Mouse (Mus musculus): Measurements from ENCODE around the gene Nbl1.

The Nbl1 gene

DNA sequence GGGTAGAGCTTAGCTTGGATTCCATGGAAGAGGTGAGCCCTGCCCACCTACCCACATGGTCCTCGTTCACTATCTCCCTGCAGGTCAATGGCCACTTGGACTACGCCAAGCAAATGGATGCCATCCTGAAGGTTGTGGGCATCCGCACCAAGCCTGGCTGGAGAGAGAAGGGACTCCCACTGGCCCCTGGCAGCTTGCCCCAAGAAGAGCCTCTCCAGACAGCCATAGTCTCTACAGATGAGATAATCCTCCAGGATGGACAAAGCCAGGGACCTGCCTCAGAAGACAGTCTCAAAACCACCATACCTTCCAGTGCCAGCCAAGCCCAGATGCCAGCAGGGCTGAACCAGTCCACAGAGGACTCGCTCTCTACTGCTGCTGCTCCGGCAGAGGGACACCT, 34.8 kb downstream of the Nbl1 start:
- DNase-seq: no peak

DNA sequence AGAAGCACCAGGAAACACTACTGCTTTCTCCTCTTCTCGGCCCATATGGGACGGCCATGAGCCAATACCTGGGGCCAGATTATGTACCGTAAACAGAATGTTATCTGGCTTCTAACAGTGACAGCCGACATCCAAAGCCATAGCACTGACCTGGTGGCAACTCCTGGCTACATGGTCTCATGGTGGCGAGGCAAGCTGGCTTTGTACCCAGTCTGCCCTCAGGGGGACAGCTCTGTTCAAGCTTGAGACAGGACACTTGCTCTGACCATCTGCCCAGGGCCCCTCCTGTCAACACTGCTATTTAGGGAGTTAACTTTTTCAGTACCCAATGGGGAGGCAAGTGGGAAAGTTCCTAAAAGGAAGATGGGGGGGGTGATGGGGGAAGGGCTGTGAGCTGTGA, 35.5 kb downstream of the Nbl1 start:
- DNase-seq: no peak

DNA sequence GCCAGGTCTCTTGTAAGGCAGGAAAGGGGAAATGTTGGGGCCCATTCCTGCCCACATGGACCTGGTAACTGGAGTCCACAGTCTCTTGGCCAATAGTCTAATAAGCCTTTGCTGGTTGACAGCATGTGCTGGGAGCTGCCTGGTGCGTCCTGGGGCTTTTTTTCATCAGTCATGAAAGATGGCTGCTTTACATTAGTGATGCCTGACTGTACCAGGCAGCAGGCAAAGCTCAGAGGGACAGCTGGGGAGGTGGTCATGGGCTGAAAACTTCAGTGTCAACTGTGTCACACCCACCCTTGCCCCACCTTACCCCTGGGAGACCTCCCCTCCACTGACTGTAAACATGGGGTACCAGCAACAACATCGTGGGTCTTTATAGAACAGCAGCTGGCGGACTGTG, 37.0 kb downstream of the Nbl1 start:
- no peak for DNase-seq

DNA sequence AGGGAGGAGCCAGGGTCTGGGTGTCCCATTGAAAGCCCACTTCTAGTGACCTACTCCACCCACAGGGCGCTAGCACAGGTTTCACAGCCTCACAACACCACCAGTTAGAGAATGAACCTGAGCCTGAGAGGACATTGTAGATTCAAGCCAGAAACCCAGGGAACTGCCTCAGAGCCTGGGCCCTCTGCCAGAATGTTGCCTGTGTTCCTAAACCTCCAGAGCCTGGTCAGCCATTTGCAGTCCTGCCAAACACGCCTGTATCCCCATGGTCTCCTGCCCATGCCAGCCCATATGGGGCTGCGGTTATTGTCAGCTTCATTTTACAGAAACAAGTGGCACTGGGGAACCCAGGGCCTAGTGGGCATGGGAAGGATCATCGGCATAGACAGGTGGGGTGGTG, 37.5 kb downstream of the Nbl1 start:
- no peak for DNase-seq

DNA sequence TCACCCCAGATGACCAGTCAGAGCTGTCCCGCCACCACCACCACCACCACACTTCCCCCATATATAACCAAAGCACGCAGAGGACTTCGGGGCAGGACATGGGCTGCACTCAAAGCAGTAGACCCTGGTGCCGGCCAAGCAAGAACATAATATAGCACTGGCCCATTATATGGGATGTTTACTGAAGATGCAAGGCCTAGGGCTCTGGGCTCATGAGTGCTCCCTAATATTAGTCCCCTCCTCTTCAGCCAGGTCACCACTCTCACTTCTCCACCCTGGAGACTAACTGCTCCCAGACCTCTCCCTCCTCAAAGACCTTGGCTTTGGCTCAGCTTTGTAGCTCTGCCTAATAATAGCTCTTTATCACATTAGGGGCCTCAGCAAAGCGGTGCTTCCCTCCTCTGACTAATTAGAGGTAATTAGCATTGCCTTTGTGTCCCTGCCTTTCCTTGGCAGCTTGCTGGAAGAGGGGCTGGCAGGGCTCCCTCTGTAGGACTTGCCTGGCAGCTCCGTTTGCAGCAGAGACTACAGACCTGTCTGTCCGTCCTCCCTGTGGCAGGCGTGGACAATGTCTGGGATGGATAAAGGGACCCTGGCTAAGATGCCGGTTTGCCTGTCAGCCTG, 38.4 kb downstream of the Nbl1 start:
- DNase-seq: no peak

DNA sequence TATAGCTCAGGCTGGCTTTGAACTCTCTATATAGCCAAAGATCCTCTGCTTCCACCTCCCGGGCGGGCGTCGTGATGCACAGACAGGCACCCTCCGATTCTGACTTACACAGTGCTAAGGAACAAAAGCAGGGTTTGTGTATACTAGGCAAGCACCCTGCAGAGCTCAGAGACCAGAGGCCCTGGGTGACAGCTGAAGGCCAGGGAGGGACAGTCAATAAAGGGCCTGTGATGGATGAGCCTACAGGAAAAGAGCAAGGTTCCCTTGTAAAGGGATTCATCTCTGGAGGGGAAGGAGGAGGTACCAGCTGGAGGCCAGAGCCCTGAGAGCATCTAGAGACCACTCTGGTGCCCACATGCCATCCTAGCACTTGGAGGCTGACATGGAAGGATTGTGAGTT, 39.4 kb downstream of the Nbl1 start:
- no peak for DNase-seq

DNA sequence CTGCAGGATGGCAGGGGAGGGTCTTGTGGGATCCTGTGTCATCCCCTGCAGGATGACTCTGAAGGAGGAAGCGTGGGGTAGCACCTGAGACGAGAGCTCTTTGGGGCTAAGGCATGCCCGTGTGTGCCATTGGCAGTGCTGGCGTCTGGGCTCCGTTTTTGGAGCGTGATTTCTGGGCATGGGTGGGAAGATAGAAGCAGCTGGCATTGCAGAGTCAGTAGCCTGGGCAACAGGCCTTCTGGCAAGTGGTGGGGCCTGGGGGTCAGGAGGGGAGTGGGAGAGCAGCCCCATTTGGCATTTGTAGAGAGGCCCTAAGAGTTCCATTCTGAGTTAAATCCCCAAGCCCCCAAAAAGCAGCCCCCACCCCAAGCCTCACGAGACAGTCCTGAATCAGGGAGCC, 40.0 kb downstream of the Nbl1 start:
- no peak for DNase-seq

DNA sequence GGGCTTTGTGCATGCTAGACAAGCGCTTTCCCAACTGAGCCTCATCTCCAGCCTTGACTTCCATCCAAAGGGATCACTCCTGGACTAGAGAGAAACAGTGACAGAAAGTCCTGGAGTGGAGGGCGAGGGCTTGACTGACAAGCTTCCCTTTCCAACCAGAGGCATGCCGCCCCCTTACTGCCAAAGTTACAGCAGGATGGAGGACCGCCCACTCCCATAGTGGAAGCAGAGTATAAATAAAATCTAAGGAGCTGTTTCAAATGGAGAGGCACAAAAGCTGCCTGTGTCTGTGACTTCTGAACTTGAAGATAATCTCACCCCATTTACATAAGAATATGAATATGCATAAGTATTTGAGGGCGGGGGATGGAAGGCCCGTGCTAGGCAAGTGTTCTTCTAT, 44.3 kb downstream of the Nbl1 start:
- no peak for DNase-seq

DNA sequence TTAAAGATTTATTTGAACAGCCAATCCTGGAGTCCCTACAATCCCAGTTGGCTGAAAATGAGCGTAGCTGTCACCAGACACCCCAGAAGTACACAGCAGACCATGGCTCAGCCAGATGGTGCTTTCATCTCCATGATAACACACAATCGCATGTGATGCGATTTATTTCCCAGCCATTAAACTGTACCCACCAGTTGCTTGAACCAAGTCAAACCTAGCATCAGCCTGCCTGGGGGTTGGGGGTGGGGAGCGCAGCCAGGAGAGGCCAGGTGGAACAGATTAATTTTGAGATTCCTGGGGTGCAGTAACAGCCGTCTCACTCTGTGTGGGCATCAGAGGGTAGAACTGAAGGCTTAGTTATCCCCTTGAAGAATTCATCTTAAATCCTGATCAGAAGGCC, 46.4 kb downstream of the Nbl1 start:
- DNase-seq: no peak

DNA sequence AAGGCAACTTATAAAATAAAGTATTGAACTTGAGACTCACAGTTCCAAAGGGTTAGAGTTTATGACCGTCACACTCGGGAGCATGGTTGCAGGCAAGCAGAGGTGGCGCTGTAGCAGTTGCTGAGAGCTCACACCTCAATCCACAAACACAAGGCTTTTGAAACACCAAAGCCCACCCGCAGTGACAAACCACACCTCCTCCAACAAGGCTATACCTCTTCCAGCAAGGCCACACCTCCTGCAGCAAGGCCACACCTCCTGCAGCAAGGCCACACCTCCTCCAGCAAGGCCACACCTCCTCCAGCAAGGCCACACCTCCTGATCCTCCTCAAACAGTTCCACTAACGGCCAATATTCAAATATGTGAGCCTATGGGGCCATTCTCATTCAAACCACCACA, 48.2 kb downstream of the Nbl1 start:
- DNase-seq: no peak

DNA sequence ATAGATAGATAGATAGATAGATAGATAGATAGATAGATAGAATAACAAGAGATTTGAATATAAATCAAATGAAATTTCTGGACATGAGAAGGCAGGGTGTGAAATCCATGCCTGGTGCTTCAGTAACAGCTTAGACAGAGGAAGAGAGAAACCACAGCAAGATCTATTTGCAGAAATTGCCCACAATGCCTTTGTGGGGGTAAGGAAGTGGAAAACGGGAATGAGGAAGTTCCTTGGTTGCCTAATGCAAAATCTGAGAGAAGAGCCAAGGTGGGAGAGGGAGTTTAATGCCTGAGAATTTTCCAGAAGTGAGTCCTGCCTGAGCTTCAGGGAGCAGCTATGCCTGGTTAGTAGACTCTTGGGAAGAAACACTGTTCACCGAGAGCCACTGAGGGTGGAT, 49.2 kb downstream of the Nbl1 start:
- DNase-seq: no peak

DNA sequence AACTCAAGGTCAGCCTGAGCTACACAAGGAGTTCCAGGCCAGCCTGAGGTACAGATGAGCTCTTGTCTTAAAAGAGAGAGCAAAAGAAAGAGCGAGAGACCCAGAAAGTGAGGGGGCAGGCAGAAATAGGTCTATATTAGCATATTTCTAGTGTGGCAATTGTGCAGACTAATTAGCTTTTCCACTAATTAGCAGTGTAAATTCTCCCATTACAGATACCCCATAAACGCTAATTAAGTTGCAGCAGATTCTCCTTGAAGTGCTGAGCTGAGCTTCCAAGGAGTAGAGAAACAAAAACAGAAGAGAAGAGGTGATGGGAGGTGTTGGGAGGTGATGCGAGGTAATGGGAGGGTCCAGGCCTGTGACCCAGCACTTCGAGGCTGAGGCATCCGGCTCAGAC, 50.2 kb downstream of the Nbl1 start:
- no peak for DNase-seq

DNA sequence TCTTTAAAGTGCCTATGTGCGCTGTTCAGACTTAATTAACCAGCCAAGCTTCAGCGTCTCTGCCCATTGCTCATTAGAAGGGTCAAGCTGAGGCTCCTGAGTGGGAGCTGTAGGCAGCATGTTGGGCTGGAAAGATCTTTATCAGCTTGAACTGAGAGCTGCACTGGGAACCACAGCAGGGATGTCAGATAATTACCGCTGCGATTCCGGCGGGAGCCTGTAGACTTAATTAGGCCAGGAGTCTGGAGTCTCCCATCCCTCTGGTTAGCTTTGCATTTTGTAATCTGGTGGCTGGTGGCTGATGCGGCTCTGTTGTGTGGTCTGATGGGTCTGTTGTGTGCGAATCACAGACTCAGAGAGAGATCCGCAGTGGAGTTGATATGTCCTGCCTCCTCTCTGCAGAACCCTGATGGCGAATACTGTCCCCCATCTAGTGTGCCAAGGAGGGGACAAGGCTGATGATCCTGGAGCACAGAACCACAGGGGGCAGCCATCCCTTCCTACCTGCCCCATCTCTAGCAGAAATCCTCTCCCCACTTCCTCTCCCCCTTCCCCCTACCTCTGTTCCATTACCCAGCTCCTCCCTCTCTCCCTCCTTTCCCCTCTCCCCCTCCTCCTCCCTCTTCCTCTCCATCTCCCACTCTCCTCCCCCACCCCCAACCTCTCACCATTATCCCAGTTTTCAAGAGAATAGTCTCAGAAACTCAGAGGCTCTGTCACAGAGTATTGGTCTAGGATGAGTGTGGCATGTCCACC, 52.5 kb downstream of the Nbl1 start:
- DNase-seq: no peak

DNA sequence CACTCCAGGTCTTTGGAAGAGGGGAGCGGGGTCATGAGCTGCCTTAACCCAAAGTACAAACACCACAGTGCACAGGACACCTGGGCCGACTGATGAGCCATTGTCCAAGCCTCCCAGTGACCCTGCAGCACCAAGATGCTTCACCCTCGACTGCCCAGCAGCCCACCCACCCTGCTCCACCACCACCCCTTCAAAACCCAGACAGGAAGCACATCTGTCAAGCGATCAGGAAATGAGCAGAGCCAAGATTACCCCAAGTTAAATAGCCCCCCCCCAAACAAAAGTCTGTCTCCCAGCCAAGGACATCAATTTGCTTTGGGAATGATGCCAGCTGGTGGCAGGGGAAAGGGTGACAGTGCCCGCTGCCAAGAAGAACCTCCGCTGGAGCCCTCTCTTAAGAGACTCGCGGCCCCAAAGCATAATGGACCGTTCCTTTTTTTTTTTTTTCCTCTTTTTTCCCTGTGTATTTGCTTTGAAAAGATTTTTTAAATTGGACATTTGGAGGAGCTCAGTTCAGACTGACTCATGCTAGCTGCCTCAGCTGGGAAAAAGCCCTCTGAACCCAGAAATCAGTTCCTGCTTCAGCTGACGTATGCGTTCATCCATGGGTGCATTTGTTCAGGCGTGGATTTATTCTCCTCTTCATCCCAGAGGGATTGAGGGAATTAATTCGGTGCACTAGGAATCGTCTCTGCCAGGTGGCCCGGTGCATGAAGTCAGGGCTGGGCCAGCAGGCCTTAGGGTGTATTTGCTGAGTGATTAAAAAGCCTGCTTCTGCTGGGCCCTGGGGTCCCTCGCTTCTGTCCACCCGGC, 54.8 kb downstream of the Nbl1 start:
- DNase-seq: no peak

DNA sequence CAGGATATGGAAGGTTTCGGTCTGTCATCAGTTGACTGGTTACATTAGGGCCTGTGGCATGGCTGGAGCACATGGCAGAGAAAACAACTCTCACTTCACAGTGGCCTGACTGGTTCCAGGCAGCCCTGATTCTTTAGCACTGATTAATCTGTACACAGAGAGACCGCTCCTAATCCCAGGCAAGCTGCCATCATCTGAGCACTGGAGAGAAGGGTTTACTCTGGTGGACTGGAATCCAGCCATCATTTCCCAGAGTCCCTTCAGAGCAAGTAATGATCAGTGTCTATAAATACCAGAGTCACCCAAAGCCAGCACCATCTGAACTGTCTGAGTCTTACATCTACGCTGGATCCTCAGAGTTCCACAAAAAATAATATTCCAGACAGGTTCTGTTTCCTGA, 57.0 kb downstream of the Nbl1 start:
- DNase-seq: no peak

DNA sequence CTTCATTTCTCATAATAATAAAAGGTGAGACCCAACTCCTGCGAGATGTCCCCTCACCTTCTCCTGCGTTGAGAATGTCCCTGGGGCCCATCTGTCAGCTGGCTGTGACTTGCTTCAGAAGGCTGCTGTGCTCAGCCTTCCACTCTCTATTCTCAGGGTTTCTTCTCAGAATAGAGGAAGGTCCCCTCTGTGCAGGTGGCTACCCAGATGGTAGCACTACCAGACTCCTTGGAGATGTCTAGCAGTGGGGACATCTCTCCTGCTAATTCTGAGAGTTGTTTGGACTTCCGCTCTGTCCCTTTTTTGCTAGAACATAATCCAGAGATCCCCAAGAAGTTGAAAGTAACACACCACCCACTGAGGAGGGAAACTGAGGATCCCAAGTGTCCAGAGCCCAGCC, 57.9 kb downstream of the Nbl1 start:
- DNase-seq: no peak

DNA sequence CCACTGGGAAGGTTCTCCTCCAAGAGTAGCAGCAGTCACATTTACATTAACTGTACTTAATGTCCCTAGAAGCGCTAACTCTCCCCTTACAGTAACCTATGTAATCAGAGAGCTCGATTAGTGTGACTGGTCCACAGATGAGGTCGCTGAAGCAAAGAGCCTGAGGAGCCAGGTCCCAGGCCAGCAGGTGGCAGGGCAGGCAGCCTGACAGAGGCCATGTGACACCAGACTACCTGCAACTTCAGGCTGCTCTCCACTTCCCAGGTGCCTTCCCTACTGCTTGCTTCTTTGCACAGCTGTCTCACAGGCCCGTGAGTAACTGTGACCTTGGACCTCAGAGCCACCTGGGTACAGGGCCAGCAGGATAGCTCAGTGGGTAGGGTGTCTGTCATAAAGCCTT, 58.3 kb downstream of the Nbl1 start:
- DNase-seq: no peak

DNA sequence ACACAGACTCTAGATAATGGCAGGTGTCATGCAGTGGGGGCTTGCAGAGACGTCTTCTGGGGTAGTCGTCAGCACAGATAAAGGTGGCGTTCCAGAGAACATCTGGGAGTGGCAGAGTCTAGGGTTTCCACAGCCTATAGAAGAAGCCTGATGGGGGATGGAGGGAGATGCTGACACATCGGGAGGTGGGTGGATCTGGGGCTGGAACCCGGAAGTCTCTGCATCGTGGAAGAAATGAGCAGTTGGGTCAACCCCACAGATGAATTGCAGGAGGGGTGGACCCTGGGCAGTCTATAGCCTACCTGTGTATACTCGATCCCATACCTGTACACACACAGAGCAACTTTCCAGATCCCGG, 58.8 kb downstream of the Nbl1 start:
- no peak for DNase-seq

DNA sequence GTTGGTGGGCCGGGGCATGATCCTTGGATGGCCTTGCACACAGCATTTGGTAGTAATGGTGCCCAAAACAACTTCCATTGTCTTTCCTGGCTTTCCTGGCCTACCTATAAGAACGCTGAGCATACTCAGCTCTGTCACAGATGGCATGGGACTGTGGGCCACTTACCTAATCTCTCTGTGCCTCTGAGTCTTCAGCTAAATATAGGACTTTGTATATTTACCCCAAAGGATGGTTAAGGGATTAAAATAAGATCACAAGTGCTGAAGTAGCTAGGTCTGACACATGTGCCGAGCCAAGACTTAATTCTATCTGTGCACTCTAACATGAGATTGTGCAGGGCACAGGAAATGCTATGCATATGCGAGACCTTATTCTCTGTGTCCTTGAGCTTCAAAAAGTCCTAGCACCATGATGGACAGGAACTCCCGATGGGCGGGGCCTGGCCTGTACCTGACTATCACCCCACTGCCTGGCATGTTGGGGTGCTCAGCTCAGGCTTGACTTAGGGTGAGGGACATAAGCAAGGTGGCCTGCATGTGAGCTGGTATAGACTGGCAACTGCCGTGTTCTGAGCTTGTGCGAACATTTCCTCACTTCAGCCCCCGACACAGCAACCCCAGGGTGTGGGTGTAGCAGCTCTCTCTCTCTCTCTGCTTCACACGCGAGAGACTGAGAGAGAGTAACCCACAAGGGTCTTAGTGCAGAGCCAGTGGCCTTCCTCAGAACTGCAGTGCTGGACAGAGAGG, 59.4 kb downstream of the Nbl1 start:
- no peak for DNase-seq

DNA sequence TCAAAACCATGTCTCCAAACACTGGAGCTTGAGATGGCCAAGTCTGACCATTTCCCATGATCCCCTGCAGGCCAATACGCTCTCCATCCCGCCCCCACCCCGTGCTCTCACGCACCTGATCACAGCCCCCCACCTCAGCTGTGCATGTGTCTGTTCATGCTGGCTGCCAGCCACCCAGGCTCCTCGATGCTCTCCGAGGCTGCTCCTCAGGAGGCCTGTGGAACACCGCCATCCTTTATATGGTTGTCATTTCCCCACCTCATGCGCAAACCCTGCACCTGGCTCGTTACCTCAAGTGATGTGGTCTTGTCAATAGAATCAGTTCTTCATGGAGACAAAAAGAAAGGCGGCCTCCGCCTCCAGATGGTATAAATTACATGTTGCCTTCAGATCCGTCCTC, 60.3 kb downstream of the Nbl1 start:
- DNase-seq: no peak

Data from kidney, adult 18-20 months (tissue).